Mouse (Mus musculus): ENCODE measurements around the gene Plcd3. TPM values are rescaled to one million over a fixed set of nuclear protein-coding genes. Genes with fewer than 3 reads are reported as not detected.

Plcd3 gene
- total and polyA plus RNA-seq, 3 experiments: 7.1 to 24.3 (median 11.3) TPM

DNA sequence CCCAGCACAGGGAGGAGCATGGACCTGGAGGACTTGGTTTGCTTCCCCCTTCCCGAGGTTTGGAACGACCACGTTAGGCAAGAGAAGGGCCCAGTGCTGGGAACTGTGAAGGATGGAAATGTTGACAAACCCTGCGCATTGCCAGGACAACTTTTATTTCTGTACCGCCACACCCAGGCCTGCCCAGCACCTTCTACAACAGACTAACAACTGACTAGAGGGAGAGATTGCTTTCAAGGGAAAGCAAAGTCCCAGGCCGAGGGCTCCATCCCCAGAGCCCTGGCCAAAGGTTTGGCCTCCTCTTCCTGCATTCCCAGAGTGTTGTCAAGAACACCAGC lies 39.3 kb upstream of the Plcd3 start:
- H3K36me3 ChIP-seq (replicated peaks in 1 of 2; ENCODE audit: control insufficient read depth in 1 of 2, insufficient read depth in 1 of 2, low read length in 1 of 2): peaks cover 34 to 56% of the 10 kb centered on the region in 2 experiments
- no peaks in the 10 kb centered on the region for H3K27me3 ChIP-seq (replicated peaks)
- no peak overlapping the region for H3K4me3 ChIP-seq (replicated peaks in 1 of 3; ENCODE audit: low read depth in 2 of 3, low read length in 2 of 3, poor library complexity in 1 of 3)
- no peak for DNase-seq (ENCODE audit: extremely low read depth)
- H3K4me1 ChIP-seq (ENCODE audit: control insufficient read depth in 1 of 2, insufficient read depth in 2 of 2): peaks cover 32 to 65% of the 10 kb centered on the region in 2 experiments
- in situ Hi-C loops (cut with MboI; ENCODE audit: low pct_ligation_motif_present, low pct_unique_long_range_greater_than_20kb, low sequenced_read_pairs): no loop called here
- H3K4me2 ChIP-seq (ENCODE audit: insufficient read depth, low read depth, poor library complexity, severe bottlenecking): no peak overlapping the region
- H3K9ac ChIP-seq (ENCODE audit: insufficient read depth, low read depth): no peak overlapping the region
- H3K79me2 ChIP-seq (replicated peaks; ENCODE audit: control insufficient read depth, extremely low read depth, insufficient read depth, poor library complexity, severe bottlenecking): peaks cover 2% of the 10 kb centered on the region; the same call in 1 of the 2 replicates
- no peak overlapping the region for H3K27ac ChIP-seq (ENCODE audit: insufficient read depth, low read depth)
- dilution Hi-C loops (cut with MboI; ENCODE audit: extremely low pct_ligation_motif_present, extremely low pct_unique_long_range_greater_than_20kb, low sequenced_read_pairs): no loop called here
- TF ChIP-seq USF1 (IDR thresholded peaks at IDR 0.05; ENCODE audit: low read depth, low read length) (no peak), TBP (conservative IDR thresholded peaks at IDR 0.05; ENCODE audit: low read depth, low read length) (no peak), JUND (conservative IDR thresholded peaks at IDR 0.05; ENCODE audit: low read depth, low read length) (no peak), IRF4 (IDR thresholded peaks at IDR 0.05; ENCODE audit: low read depth, low read length) (no peak), UBTF (IDR thresholded peaks at IDR 0.05; ENCODE audit: low read depth, low read length) (no peak), TCF12 (IDR thresholded peaks at IDR 0.05; ENCODE audit: low read depth, low read length) (no peak), E2F4 (IDR thresholded peaks at IDR 0.05; ENCODE audit: insufficient replicate concordance, low read depth, low read length) (no peak), NRF1 (IDR thresholded peaks at IDR 0.05; ENCODE audit: low read depth, low read length) (no peak), ZKSCAN1 (IDR thresholded peaks at IDR 0.05; ENCODE audit: borderline replicate concordance, low read depth, low read length) (no peak), MAZ (IDR thresholded peaks at IDR 0.05; ENCODE audit: low read depth, low read length) (no peak), CHD1 (IDR thresholded peaks at IDR 0.05; ENCODE audit: low read depth, low read length) (no peak), KAT2A (IDR thresholded peaks at IDR 0.05; ENCODE audit: insufficient replicate concordance, low read length) (no peak), MXI1 (IDR thresholded peaks at IDR 0.05; ENCODE audit: low read depth, low read length) (no peak), SMC3 (IDR thresholded peaks at IDR 0.05; ENCODE audit: low read depth, low read length) (no peak), MAX (IDR thresholded peaks at IDR 0.05; ENCODE audit: low read length) (no peak), CTCF (conservative IDR thresholded peaks at IDR 0.05 in 1 of 2, IDR thresholded peaks at IDR 0.05 in 1 of 2; ENCODE audit: low read depth in 2 of 2, low read length in 2 of 2) (no peak)
- H3K9me3 ChIP-seq (replicated peaks; ENCODE audit: low read length): no peaks in the 10 kb centered on the region

DNA sequence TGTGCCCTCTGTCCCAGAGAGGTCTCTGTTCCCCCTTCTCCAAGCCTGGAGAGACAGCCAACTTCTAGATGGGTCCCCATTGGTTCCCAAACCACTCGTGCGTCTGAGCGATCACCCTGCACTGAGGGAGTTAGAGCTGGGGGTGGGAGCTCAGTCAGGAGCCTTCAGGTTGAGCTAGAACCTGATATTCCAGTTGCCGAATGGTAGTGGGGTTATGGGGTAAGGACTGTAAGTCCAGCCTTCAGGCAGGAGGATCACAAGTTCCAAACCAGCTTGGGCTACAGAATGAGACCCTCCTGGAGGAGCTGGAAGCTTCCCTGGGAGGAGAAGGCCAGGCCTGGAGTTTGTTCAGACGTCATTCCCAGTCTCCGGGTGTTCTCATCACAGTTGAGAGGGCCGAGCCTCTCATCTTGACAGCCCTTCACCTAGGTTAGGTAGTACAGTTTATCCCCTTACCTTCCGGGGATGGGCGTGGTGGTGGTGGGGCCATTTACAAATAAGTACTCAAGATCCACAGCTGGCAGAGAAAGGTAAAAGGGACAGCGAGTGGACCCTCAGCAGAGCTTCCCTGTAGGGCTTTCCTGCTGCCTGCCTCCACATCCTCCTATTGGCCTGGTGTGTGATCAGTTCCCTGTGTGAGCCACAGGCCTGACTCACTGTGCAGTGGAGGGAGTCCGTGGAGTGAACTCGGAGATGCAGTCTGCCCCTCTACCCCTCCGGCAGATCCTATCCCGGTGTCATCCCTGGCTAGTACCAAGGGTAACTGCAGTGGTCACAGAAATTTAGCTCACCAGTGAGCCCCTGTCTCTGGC lies 38.7 kb upstream of the Plcd3 start:
- in situ Hi-C loops (cut with MboI; ENCODE audit: low pct_ligation_motif_present, low pct_unique_long_range_greater_than_20kb, low sequenced_read_pairs): no loop called here
- no peaks in the 10 kb centered on the region for H3K27me3 ChIP-seq (replicated peaks)
- H3K9ac ChIP-seq (ENCODE audit: insufficient read depth, low read depth): no peak overlapping the region
- H3K79me2 ChIP-seq (replicated peaks; ENCODE audit: control insufficient read depth, extremely low read depth, insufficient read depth, poor library complexity, severe bottlenecking): peaks cover 4% of the 10 kb centered on the region; the same call in 1 of the 2 replicates
- H3K9me3 ChIP-seq (replicated peaks; ENCODE audit: low read length): no peaks in the 10 kb centered on the region
- no peak for DNase-seq (ENCODE audit: extremely low read depth)
- TF ChIP-seq PAX5 (IDR thresholded peaks at IDR 0.05; ENCODE audit: low read length) (no peak), CHD2 (IDR thresholded peaks at IDR 0.05; ENCODE audit: low read length) (no peak), ELF1 (IDR thresholded peaks at IDR 0.05; ENCODE audit: low read depth, low read length) (no peak), MXI1 (IDR thresholded peaks at IDR 0.05; ENCODE audit: low read depth, low read length) (no peak), ZMIZ1 (IDR thresholded peaks at IDR 0.05; ENCODE audit: low read depth, low read length) (no peak)
- peaks cover 32 to 66% of the 10 kb centered on the region in 2 experiments for H3K4me1 ChIP-seq (ENCODE audit: control insufficient read depth in 1 of 2, insufficient read depth in 2 of 2)
- H3K36me3 ChIP-seq (replicated peaks in 1 of 2; ENCODE audit: control insufficient read depth in 1 of 2, insufficient read depth in 1 of 2, low read length in 1 of 2): peaks cover 37 to 60% of the 10 kb centered on the region in 2 experiments
- no peak overlapping the region for H3K27ac ChIP-seq (ENCODE audit: insufficient read depth, low read depth)
- no peak overlapping the region for H3K4me3 ChIP-seq (replicated peaks in 1 of 3; ENCODE audit: low read depth in 2 of 3, low read length in 2 of 3, poor library complexity in 1 of 3)
- dilution Hi-C loops (cut with MboI; ENCODE audit: extremely low pct_ligation_motif_present, extremely low pct_unique_long_range_greater_than_20kb, low sequenced_read_pairs): no loop called here
- H3K4me2 ChIP-seq (ENCODE audit: insufficient read depth, low read depth, poor library complexity, severe bottlenecking): no peak overlapping the region

Data from CH12.LX (cell line).